Mouse (Mus musculus): ENCODE measurements around the gene Gsx1. TPM values are rescaled to one million over a fixed set of nuclear protein-coding genes. Genes with fewer than 3 reads are reported as not detected.

Gsx1 gene
- not detected for total RNA-seq (2021)
- long read RNA-seq, experiment 1 = 0 reads
- long read RNA-seq, experiment 2 = 0 reads

DNA sequence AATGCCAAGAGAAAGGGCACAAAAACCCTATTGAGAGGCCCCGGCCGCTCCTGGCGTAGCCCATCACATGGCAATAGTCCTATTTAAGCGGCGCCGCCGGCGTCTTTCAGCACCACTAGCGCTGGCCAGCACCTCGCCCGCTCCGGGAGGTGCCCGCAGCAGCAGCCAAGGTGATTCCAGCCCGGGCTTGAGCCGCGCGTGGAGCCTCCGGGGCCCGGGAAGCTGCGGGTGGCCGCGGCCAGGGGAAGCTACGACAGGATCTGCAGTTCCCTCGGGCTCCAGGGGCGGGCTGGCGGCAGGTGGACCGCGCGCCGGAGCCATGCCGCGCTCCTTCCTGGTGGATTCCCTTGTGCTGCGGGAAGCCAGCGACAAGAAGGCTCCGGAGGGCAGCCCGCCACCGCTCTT is at the start of gene Gsx1:
Gsx1 (plus strand) TSS at position 126 of the 405 bp plus-strand sequence.
- DNase-seq (ENCODE audit: low spot score) = peak; percentile 31

DNA sequence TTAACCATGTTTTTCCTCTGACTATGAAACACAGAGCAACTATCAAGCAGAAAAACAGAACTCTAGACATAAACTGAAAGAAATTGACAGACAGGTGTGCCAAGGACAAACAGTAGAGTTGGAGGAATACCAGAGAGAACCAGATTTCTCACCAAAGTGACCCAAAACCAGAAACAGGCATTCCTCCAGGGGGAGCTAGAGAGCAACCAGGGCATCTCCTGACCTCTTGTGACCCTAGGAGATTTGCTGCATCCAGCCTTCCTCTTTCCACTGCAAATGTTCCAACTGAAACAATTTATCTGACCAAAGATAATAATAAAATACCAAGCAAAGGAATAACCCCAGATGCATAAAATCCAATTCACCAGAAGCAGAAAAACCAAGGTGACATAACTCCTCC is 41.2 kb upstream of the Gsx1 start:
- DNase-seq (ENCODE audit: low spot score) = no peak

DNA sequence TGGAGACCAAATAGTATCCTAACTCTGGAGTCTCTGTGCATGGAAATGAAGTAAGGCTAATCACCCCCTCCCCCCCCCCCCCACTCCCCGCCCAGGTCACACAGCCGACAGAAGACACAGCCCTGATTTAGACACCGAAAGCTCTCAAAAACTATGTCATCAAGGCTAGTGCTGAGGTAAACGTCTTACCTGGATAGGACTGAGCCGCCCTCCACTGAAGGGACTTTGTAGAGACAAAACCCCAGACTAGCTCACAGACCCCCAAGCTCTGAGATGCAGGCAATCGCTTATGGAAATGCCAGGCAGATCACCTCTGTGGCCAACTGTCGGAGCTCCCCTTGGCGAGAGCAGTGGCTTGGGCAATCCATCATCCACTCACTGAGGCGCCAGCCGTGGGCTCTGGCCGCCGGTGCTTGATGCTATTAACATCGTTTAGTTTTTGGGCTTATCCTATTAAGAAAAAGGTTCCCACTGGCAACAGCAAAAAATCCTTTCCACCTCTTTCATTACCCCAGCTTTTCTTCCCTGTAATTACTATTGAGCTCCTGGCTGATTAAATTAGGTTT is 33.6 kb upstream of the Gsx1 start:
- DNase-seq (ENCODE audit: low spot score) = no peak

- DNase-seq (ENCODE audit: low spot score) = no peak
These were observed 32.9 kb upstream of the Gsx1 start for GRCm38 (mm10) chr5:147155449-147156133.

DNA sequence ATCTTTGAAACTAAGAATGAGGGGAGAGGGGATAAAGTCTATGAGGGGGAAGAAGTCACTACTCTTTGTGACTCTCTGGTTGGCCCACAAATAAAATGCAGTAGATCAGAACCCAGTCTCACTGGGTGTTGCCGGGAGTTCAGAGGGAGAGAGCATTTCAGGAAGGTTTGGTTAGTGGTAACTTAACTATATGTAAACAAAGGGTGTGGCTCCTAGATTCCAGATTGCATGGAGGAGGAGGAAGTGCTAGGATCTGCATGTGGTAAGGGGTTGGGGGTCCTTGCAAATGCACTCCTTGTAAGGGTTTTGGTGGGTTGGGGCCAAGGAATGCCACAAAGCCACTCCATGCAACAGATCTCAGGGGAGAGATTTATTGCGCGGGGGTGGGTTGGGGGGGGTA is 32.1 kb upstream of the Gsx1 start:
- no peak for DNase-seq (ENCODE audit: low spot score)

DNA sequence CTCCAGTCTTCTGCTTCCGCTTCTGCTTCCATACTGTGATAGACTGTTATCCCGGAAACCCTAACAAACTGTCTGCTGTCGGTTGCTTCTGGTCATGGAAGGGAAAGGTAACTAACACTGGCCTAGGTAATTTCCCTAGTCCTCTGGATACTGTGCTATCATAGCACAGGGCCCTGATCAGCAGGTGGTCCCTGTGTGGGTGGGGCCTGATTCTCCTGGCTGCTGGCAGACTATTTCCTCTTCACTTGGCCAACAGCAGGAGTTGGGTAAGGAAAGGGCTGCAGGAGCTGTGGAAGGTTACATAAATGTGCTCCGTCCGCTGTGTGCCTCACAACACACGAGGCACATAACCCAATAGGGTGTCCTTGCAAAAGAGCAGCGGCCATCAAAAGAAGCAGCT is 31.1 kb upstream of the Gsx1 start:
- DNase-seq (ENCODE audit: low spot score) = no peak

DNA sequence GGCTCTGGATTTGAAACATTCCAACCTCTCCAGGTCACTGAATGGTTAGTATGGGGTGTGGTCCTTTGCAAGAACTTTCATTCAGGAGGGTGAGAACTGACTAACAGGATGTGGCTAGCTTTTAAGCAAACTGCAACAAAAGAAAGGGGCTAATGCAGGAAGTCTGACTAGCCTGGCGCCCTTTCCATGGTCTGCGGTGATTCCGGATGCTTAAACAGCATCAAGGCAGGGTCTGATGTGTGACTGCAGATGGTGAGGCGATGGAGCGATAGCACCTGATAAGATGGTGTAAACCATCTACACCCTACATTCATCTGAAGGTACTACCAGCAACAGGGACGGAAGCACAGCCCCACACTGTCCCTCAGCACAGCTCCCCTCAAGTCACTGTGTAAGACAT is 29.2 kb upstream of the Gsx1 start:
- no peak for DNase-seq (ENCODE audit: low spot score)

- no peak for DNase-seq (ENCODE audit: low spot score)
These were observed 28.7 kb upstream of the Gsx1 start for GRCm38 (mm10) chr5:147159792-147160191.

DNA sequence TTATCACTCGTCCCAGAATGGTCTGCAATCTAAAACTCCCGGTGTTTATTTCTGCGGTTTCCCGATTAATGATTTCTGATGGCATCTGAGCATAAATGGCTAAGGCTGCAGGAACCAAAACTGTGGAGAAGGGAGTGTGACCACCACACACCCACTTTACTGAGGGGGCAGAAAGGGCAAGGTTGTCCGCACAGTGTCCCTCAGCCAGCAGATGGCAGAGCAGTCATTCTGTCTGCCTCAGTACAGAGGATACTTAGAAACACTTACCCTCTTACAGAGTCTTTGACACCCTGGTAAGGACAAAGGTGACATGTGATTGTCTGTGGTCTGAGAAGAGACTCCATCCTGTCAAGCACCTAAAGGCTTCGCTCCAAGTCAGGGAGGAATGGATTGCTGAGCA is 23.4 kb upstream of the Gsx1 start:
- DNase-seq (ENCODE audit: low spot score) = no peak

GRCm38 (mm10) chr5:147170088-147170487 is 18.4 kb upstream of the Gsx1 start:
- no peak for DNase-seq (ENCODE audit: low spot score)

DNA sequence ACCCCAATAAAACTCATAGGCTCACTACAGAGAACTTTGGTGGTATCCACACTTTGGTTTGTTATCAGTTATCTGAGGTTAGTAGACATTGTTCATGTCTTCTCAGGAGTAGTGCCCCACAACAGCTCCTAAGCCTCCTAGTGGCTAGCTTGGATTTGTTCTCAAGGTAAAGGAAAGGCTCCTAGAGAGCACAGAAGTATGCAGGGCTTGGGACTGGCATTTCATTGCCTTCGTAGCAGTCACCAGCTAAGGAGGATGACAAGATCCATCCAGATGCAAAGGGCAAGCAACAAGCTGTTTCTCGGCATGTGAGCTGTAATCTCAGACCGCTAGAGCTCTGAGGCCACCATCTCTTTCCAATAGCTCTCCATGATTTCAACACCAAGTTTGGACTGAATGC is 14.4 kb upstream of the Gsx1 start:
- no peak for DNase-seq (ENCODE audit: low spot score)

DNA sequence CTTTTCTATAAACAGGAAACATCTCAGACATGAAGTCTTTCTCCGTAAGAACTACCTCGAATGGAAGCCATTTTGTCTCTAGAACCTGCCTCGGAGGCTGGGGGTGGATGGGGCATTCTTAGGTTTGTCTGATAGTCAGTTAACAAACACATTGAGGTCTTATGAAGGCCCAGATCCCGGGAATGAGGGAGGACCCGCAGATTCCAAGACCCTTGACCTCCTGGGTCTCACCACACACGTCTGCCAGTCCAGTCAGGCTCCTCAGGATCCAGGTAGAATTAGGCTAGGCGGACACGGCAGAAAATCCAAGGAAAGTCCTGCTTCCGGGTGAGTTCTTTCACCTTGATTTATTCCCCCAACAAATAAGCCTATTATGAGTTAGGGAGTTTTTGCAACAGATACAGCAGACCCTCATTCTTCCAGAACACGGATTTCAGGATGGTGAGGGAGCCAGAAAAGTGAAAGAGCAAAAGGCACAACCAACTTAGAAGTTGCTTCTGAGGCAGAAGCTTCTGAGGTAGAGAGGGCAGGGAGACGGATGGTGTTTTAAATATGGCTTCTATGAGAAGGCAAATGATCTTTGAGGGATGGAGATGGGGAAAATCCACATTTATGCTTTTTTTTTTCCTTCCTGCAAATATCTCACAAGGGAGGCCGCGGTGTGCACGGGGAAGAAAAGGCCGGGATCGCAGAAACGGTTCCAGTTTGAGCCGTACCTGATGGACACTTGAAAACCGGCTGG is 3.2 kb upstream of the Gsx1 start:
- DNase-seq (ENCODE audit: low spot score) = no peak

GRCm38 (mm10) chr5:147186001-147186431 is 2.5 kb upstream of the Gsx1 start:
- peak; percentile 3 for DNase-seq (ENCODE audit: low spot score)

DNA sequence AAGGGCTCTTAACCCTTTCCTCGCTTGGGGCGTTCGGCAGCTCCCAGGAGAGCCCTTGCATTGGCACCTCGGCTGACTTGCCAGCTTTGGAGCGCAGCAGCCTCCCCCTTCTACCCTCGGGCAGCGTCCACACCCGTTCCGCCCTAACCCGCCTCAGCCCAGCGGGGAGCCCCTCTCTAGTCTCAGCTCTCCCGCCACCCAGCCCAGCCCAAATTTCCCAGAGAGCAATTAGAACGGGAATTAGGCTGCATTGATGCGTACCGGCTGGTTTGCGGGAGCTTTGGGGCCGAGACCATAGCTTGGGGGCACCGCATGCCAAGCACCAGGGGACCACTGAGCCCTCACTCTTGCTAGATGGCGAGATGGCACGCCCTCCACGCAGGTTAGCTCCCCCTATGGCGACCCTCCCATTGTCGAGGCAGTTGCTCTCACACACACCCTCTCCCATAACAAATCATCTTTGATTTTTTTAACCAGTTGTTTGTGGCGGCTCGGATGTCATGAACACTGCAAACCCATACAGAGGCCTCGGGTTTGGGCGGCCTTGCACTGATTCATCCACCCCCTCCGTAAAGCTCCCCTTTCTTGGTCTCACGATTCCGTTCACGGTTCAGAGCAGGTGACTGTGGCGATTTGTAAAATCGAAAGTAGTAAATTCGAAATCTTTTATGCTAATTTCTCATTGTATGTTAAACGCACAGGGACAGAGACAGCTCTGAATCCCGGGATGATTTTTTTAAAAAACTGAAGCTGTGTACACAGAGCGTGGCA is 1.5 kb upstream of the Gsx1 start:
- no peak for DNase-seq (ENCODE audit: low spot score)

- no peak for DNase-seq (ENCODE audit: low spot score)
These were observed 835 bp upstream of the Gsx1 start for GRCm38 (mm10) chr5:147187552-147188170.

- no peak for DNase-seq (ENCODE audit: low spot score)
These were observed 660 bp downstream of the Gsx1 start for GRCm38 (mm10) chr5:147189156-147189555.

GRCm38 (mm10) chr5:147189836-147190602 is 1.5 kb downstream of the Gsx1 start:
- DNase-seq (ENCODE audit: low spot score) = no peak

GRCm38 (mm10) chr5:147190885-147191284 is 2.4 kb downstream of the Gsx1 start:
- no peak for DNase-seq (ENCODE audit: low spot score)

- no peak for DNase-seq (ENCODE audit: low spot score)
These were observed 3.5 kb downstream of the Gsx1 start for GRCm38 (mm10) chr5:147191801-147192575.

DNA sequence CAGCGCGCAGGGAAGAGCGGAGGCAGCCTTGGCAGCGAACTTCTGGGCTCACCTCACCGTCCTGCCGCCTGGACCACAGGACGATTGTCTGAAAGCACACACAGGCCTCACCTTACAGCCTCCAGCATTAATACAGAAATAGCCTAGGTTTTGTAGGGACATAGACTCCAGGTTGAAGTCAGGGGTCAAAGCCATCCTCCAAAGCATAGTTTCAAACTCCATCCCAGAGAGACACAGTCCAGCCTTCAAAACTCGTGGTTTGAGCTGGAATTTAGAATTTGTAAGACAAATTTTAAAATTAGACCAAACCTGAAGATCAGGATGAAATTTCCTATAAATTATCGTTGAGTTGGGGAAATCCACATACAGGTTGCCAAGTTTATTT is 4.1 kb downstream of the Gsx1 start:
- DNase-seq (ENCODE audit: low spot score) = no peak
